Mouse (Mus musculus) T-helper 2 cell (primary cell): Measurements from ENCODE around the gene H60b.
"Not testable (repeated sequence)": the region's sequence is repeated elsewhere in the genome, so short reads cannot be mapped to it uniquely, and the experiment has no call there.

ENCODE experiments used
- in situ Hi-C: fragments of 300-600 bp; cut with MboI, MseI; formaldehyde crosslinking; loops from one replicate; pipeline ENCODE4 v1.15.1; 2025; ENCODE audit warnings: high pct_unique_total_duplicates

H60b gene

DNA sequence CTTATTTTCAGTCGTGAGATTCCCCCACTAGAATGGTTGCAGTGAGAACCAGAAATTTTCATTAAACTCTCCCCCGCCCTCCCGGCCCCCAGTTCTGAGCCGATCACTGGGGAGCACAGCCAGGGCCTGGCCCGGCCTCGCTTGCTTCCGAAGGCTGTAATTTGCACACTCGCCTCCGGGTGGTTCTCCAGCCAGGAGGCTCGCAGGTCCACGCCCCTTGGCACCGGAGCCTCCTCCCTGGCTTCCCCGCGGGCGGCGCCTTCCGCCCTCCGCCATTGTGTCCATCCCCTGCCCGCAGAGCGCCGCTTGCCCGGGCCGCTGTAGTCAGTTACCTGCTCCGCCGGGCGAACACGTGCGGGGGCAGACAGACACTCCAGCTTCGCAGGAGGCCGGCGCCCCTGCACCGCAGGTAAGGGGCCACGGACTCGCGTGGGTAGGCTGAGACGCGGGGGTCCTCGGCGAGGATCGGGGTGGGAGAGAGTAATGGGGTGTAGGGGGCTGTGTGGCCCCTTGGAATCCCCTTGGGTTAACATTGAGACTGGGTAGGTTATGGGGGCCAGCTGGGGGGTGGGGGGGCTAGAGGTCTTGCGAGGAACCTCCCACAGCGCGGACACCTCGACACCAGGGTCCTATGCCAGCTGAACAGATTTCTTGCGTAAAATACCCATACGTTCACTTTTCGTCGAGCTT is at the start of gene H60b, which contains the start of gene Raet1e:
H60b (plus strand) TSS at position 277 of the 690 bp plus-strand sequence.
Raet1e (plus strand) TSS at position 260 of the 690 bp plus-strand sequence.
- in situ Hi-C loops = not testable (repeated sequence)

DNA sequence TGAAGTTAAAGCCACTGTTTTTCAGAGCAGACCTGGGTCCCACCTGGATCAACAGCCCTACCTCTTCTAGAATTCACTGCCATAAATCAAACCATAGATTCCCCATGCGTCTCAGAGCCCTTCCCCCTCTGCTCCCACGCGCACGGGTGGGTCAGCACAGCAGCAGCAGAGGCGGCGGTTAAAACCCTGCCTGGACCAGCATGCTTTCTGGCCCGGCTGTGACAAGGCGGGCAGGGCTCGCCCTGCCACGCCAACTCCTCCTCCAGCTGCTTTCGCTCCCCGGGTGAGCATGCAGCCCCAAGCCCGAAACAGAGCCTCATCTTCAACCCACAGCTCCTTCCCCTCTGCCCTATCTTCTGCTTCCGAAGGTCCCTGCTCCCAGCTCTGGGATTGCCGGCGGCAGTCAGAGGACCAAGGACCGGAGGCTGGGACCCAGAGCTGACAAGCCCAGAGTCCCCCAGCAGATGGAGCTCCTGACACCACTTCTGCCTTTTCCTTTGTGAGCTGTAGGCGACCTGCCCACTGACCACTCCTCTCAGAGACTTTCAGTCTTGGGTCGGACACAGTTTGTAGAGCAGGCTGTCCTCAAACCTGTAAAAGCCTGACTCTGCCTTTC is 17.6 kb upstream of the H60b start:
- in situ Hi-C loops = loop anchor here (5.0 kb wide), 1 partner anchor 597 kb away; no protein-coding TSS in a partner anchor

- in situ Hi-C loops = loop anchor here (5.0 kb wide), 1 partner anchor 595 kb away; no protein-coding TSS in a partner anchor
These were observed 16.2 kb upstream of the H60b start for GRCm38 (mm10) chr10:22142194-22142593.

DNA sequence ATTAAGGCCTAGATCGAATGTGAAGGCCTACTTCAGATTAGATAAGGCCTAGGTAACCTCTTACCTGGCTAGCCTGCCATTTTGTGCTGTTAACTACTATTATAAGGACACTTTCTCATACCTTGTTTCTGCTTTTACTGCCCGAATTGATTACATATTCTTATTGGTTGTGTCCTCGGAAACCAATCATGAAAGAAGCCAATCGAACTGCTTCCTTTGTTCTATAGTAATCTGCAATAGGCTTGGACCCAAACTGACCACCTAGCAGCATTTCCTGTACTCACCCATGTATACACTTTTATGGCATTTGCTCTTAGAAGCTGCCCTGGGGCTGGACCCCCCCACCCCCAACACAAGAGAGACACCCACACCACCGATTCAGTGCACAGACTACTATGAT is 15.5 kb upstream of the H60b start:
- in situ Hi-C loops = loop anchor here (5.0 kb wide), 1 partner anchor 594 kb away; no protein-coding TSS in a partner anchor

DNA sequence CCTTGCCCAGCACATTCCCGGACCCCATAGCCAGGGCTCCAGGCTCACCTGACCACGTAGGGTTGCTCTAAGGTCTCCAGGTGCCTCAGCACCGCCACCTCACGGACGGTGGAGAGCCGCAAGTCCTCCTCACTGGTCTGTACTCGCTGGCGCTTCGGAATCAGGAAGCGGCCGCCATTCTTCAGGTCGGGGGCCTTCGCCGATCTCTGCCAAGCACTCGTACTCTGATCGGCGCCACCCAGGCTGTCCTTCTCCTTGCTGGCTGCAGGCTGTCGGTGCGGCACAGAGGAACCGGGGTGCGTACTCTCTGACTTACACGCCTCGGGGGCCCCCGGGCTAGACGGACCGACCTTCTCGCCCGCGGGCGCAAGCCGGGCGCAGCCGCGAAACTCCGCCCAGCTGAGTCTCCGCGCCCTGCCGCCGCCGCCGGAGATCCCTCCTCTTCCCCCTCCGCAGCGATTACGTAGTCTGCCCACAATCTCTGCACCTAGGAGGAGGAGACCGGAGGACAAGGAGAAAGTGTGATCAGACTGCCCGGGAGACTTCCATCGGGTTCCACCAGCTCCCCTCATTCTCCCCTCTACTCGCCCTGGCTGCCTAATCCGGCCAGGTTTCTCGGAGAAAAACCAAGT is 9.8 kb upstream of the H60b start:
- in situ Hi-C loops = no loop called here

DNA sequence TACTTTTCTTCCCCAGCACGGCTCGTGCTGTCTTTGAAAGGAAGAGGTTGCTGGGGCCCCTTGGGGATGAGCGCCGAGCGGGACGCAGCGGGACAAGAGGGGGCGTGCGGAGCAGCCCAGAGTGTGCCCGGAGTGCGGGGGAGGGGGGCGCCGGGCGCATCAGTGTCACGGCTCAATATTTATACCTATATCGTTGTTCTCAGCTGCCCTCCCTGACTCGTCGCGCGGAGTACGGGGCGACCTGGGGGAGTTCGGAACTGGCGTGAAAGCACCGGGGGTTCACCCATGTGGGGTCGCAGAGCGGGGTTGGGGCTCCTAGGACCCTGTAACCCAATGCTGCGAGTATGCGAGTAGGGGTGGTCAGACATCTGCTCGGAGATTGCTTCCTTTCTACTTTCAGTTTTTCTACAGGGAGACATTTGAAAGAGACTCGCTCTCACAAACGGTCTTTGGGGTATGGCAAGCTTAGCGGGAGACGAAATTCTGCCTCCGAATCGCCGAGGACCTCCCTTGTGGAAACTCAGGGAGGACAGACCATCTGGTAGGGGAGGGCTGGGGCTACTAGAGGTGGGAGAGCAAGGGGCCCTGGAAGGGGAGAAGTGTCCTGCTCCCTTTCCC is 9.2 kb upstream of the H60b start, which contains the start of gene E030030I06Rik:
E030030I06Rik (minus strand) TSS at position 198 of the 618 bp plus-strand sequence.
- in situ Hi-C loops = no loop called here

GRCm38 (mm10) chr10:22149691-22150465 is 8.5 kb upstream of the H60b start:
- in situ Hi-C loops = no loop called here

- in situ Hi-C loops = no loop called here
These were observed 7.8 kb upstream of the H60b start for GRCm38 (mm10) chr10:22150593-22150992.

GRCm38 (mm10) chr10:22151056-22151862 is 7.1 kb upstream of the H60b start:
- in situ Hi-C loops = not testable (repeated sequence)

GRCm38 (mm10) chr10:22151863-22152640 is 6.3 kb upstream of the H60b start:
- in situ Hi-C loops = not testable (repeated sequence)

- in situ Hi-C loops = not testable (repeated sequence)
These were observed 5.2 kb upstream of the H60b start for GRCm38 (mm10) chr10:22153147-22153690.

DNA sequence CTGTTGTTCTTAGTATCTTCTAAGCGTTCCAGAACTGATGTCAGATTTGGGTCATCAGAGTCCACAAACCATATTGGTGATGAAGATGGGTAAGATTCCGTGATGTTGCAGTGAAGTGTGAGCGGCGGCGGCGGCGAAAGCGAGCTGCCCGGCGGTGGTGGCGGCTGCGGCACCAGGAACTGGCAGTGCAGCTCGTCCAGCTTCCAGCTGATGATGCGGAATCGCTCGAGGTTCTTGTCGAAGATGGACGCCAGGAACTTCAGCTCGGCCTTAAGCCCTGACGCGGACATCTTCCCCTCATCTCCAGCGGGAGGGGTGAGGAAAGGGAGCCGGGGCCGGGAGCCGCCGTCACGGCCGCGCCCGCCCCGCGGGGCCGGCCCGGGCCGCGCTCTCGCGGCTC is 4.3 kb upstream of the H60b start:
- in situ Hi-C loops = not testable (repeated sequence)

DNA sequence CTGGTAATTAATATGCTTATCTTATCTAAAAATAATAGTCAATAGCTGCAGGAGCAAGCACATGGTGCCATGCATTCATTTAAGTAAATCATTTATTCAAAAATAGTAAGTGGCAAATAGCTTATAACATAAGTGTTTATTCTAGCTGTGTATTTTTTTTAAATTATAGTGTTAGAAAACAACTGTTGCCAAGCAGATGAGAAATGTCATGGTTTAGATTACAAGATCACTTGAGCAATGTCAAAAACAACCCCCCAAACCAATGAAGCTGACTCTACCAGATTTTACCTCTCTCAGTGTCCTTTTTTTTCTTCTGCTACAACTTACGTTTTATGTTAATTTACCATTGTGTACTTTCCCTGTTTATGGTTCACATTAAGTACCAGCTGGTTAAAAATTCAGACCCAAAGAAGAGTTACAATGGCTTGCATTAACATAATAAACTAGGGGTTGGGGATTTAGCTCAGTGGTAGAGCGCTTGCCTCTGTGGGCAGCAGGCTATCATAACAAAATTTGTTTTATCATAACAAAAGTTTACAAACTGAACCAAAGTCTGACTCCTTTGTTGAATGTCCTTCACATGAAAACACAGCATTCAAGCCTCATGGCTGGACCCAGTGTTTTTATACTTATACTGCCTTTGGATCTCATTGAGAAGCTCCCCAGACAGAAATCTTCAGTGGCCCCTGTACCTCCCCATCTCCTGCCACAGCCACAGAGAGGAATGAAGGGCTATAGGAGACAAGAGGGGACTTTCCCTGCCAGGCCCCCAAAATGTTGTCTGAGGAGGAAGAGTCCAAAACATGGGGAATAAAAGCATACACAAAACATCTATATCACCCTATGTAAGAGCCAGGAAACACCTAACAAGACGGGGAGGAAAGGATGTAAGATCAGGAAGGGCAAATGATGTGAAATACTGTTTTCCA is 3.3 kb upstream of the H60b start:
- in situ Hi-C loops = no loop called here

DNA sequence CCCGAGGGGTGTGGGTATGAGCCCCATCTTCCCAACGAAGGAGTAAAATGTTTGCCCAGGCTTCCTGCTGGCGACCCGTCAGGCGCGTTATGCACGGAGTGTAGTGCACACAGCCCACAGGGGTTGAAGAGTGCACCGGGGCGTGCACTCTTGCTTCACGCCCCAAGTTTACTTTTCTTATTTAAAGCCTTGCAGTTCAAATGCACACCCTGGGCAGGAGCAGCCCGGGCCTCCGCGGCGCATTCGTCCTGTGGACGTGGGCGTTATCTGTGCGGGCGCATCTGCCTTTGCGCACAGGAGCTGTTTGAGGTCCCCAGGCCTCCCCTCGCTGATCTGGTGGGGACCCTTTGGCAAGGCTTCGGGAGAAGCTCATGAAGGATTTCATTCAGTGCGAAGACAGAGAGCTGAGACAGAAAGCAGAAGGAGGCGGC is 760 bp downstream of the H60b start:
- in situ Hi-C loops = no loop called here

- in situ Hi-C loops = no loop called here
These were observed 1.3 kb downstream of the H60b start for GRCm38 (mm10) chr10:22159581-22160140.

DNA sequence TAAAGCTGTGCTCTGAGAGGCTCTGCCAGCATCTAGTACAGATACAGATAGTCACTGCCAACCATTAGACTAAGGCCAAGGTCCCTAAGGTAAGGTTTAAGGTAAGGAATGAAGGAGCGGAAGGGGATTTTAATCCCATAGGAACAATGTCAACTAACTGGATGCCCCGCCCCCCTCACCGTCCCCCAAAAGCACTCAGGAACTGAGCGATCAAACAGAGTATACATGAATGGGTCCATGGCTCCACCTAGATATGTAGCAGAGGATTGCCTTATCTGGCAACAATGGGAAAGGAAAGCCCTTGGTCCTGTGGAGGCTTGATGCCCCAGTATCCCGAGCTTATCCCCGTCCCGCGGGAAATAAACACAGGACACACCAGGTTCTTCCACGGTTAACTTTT is 4.9 kb downstream of the H60b start:
- in situ Hi-C loops = not testable (repeated sequence)

GRCm38 (mm10) chr10:22163705-22164583 is 5.6 kb downstream of the H60b start:
- in situ Hi-C loops = not testable (repeated sequence)
